8 mouse cellular contexts compared by ENCODE assay signal in genomic region chr16:30599491-30600268, GRCm38 (mm10). TPM values are rescaled to one million over a fixed set of nuclear protein-coding genes. Genes with fewer than 3 reads are reported as not detected.
DNase-seq lines count a peak whose midpoint lies in the region; ATAC-seq and TF ChIP-seq lines count a peak whose summit lies in the region.

TSS of gene Fam43a (plus strand) at chr16:30599723.

- WGBS in forebrain, embryonic 12.5 days = under 1% methylated on average over 61 of the region's 63 CpGs
- WGBS in heart, embryonic 16.5 days = under 1% methylated on average over 63 of the region's 63 CpGs
- WGBS in liver, postnatal 0 days (ENCODE audit: insufficient replicate concordance) = under 1% methylated on average over 62 of the region's 63 CpGs
- WGBS in neural tube, embryonic 13.5 days = under 1% methylated on average over 63 of the region's 63 CpGs

- H3K4me3 ChIP-seq in brown adipose tissue, adult 24 weeks (ENCODE audit: insufficient read depth, low read depth, low read length) = peak within 1 kb of the TSS; percentile 74
- H3K4me3 ChIP-seq in forebrain, embryonic 12.5 days (replicated peaks) = peak within 1 kb of the TSS; percentile 60
- H3K4me3 ChIP-seq in heart, embryonic 16.5 days (ENCODE audit: low read length) = peak within 1 kb of the TSS; percentile 78
- H3K4me3 ChIP-seq in liver, postnatal 0 days (ENCODE audit: low read depth, low read length) = peak within 1 kb of the TSS; percentile 78
- peak within 1 kb of the TSS; percentile 57 for H3K4me3 ChIP-seq in neural tube, embryonic 13.5 days

- H3K36me3 ChIP-seq in forebrain, embryonic 12.5 days (replicated peaks) = no peaks in the 10 kb centered on the region
- H3K36me3 ChIP-seq in heart, embryonic 16.5 days (ENCODE audit: control insufficient read depth, insufficient read depth) = no peaks in the 10 kb centered on the region
- no peaks in the 10 kb centered on the region for H3K36me3 ChIP-seq in liver, postnatal 0 days (replicated peaks; ENCODE audit: insufficient read depth, low read length)
- H3K36me3 ChIP-seq in neural tube, embryonic 13.5 days = no peaks in the 10 kb centered on the region

- H3K9me3 ChIP-seq in forebrain, embryonic 12.5 days = no peaks in the 10 kb centered on the region
- H3K9me3 ChIP-seq in heart, embryonic 16.5 days (replicated peaks; ENCODE audit: control insufficient read depth, low read length) = no peaks in the 10 kb centered on the region
- no peaks in the 10 kb centered on the region for H3K9me3 ChIP-seq in liver, postnatal 0 days (ENCODE audit: low read length)
- H3K9me3 ChIP-seq in neural tube, embryonic 13.5 days = no peaks in the 10 kb centered on the region

- DNase-seq in kidney, postnatal 36 days = peak; percentile 94 to 95
- DNase-seq in liver, postnatal 0 days = peak; percentile 90
- DNase-seq in telencephalon, adult 2 months (ENCODE audit: low read depth, low spot score) = peak; percentile 72

- peak within 1 kb of the TSS; percentile 83 for H3K4me2 ChIP-seq in forebrain, embryonic 12.5 days
- peak within 1 kb of the TSS; percentile 96 for H3K4me2 ChIP-seq in heart, embryonic 16.5 days (ENCODE audit: low read depth, low read length)
- H3K4me2 ChIP-seq in liver, postnatal 0 days (ENCODE audit: low read depth, low read length) = peak within 1 kb of the TSS; percentile 86
- peak within 1 kb of the TSS; percentile 95 for H3K4me2 ChIP-seq in neural tube, embryonic 13.5 days

- H3K9ac ChIP-seq in forebrain, embryonic 12.5 days = peak within 1 kb of the TSS; percentile 57
- peak within 1 kb of the TSS; percentile 85 for H3K9ac ChIP-seq in heart, embryonic 16.5 days (ENCODE audit: low read length)
- H3K9ac ChIP-seq in liver, postnatal 0 days (replicated peaks) = peak within 1 kb of the TSS; percentile 81
- H3K9ac ChIP-seq in neural tube, embryonic 13.5 days = peak within 1 kb of the TSS; percentile 73

- peak within 1 kb of the TSS; percentile 82 for H3K27ac ChIP-seq in brown adipose tissue, adult 24 weeks (replicated peaks; ENCODE audit: low read depth, low read length)
- H3K27ac ChIP-seq in forebrain, embryonic 12.5 days = no peak within 1 kb of the TSS
- H3K27ac ChIP-seq in heart, embryonic 16.5 days (ENCODE audit: low read length) = peak within 1 kb of the TSS; percentile 86
- H3K27ac ChIP-seq in liver, postnatal 0 days (ENCODE audit: low read depth) = peak within 1 kb of the TSS; percentile 85
- H3K27ac ChIP-seq in neural tube, embryonic 13.5 days (replicated peaks) = peak within 1 kb of the TSS; percentile 71

- H3K4me1 ChIP-seq in brown adipose tissue, adult 24 weeks (ENCODE audit: control insufficient read depth, insufficient read depth, insufficient read length, low read length) = peaks cover 7% of the 10 kb centered on the region; the same call in 1 of the 2 replicates
- H3K4me1 ChIP-seq in forebrain, embryonic 12.5 days = peaks cover 52% of the 10 kb centered on the region
- H3K4me1 ChIP-seq in heart, embryonic 16.5 days (ENCODE audit: control insufficient read depth, insufficient read depth, low read length) = peaks cover 36% of the 10 kb centered on the region
- H3K4me1 ChIP-seq in liver, postnatal 0 days (ENCODE audit: insufficient read depth) = peaks cover 41% of the 10 kb centered on the region
- H3K4me1 ChIP-seq in neural tube, embryonic 13.5 days (replicated peaks) = peaks cover 63% of the 10 kb centered on the region

- peak; percentile 74 for ATAC-seq in CD4-positive, CD25-positive, alpha-beta regulatory T cell, adult 4 months
- peak; percentile 71 for ATAC-seq in forebrain, embryonic 12.5 days (ENCODE audit: low FRiP score)
- peak; percentile 86 for ATAC-seq in heart, embryonic 16.5 days (replicated peaks; ENCODE audit: extremely low read depth, insufficient read depth, low FRiP score)
- ATAC-seq in liver, postnatal 0 days = peak; percentile 81
- ATAC-seq in neural tube, embryonic 13.5 days (ENCODE audit: low read depth) = peak; percentile 64

- 0 out of 2 replicates have a peak, but pooled peaks have one; percentile 16 for TF ChIP-seq EP300 in liver, postnatal 0 days (IDR thresholded peaks at IDR 0.05; ENCODE audit: low read depth)

- TF ChIP-seq CTCF in liver, postnatal 0 days (IDR thresholded peaks at IDR 0.05; ENCODE audit: low read depth) = peak; percentile 64

- peaks cover 70% of the 10 kb centered on the region for H3K27me3 ChIP-seq in forebrain, embryonic 12.5 days
- H3K27me3 ChIP-seq in heart, embryonic 16.5 days (ENCODE audit: control insufficient read depth, insufficient read depth, low read length) = no peaks in the 10 kb centered on the region
- peaks cover 11% of the 10 kb centered on the region; the same call in 1 of the 2 replicates for H3K27me3 ChIP-seq in liver, postnatal 0 days (ENCODE audit: insufficient read depth, low read length)
- peaks cover 23% of the 10 kb centered on the region for H3K27me3 ChIP-seq in neural tube, embryonic 13.5 days

RNA-seq across cellular contexts. Expression of gene Fam43a, which starts in this region (rescaled TPM):
- under 1 TPM in 1 of 2 experiments, not detected in 1; 0.91 TPM for polyA plus RNA-seq in CD4-positive, CD25-positive, alpha-beta regulatory T cell, adult 4 months (2017; shearing (Covaris generic))
- 5.1 and 10.1 TPM in 2 replicates for polyA plus RNA-seq in brown adipose tissue, adult 24 weeks (2012; ENCODE audit: insufficient read depth, insufficient read length, missing spikeins)
- polyA plus RNA-seq in forebrain, embryonic 12.5 days (2016; fragmentation: Nextera tagmentation; extraction: Ambion mirVana) = 11.0 and 11.4 TPM in 2 replicates
- polyA plus RNA-seq in heart, embryonic 16.5 days (2015; fragmentation: Nextera tagmentation; extraction: Ambion mirVana) = 19.7 and 20.4 TPM in 2 replicates
- 6.1 and 6.8 TPM in 2 replicates for polyA plus RNA-seq in liver, postnatal 0 days (2015; fragmentation: Nextera tagmentation; extraction: Ambion mirVana)
- polyA plus RNA-seq in neural tube, embryonic 13.5 days (2015; fragmentation: Nextera tagmentation; extraction: Ambion mirVana) = 20.2 and 21.4 TPM in 2 replicates

Comparison
In these comparisons a context has a peak if more than half of its experiments do, and no peak if none do; other contexts are left out.
1. Peak in ATAC-seq in CD4-positive, CD25-positive, alpha-beta regulatory T cell, adult 4 months; RNA of the gene not detected or under 1 TPM.